Mouse (Mus musculus) kidney, adult 9 months (tissue): ENCODE measurements around the gene Olfr146.

ENCODE experiments used
- DNase-seq: peaks from one replicate; pipeline ENCODE4 v3.0.0; 2022

Olfr146 gene

GRCm38 (mm10) chr9:39023277-39023676 lies at the start of gene Olfr146:
TSS of gene Olfr146 (minus strand) at chr9:39023377.
- no peak for DNase-seq

GRCm38 (mm10) chr9:39064851-39065250 lies 41.7 kb upstream of the Olfr146 start, which contains the start of gene Olfr937:
TSS of gene Olfr937 (minus strand) at chr9:39064951.
- DNase-seq = no peak

- DNase-seq = no peak
Observed at GRCm38 (mm10) chr9:38999583-38999982, 23.6 kb downstream of the Olfr146 start, which contains the start of gene Olfr935. TSS of gene Olfr935 (minus strand) at chr9:38999683.

- DNase-seq = no peak
Observed at GRCm38 (mm10) chr9:38988215-38988614, 35.0 kb downstream of the Olfr146 start, which contains the start of gene Olfr934. TSS of gene Olfr934 (minus strand) at chr9:38988315.

GRCm38 (mm10) chr9:38972013-38972412 lies 51.2 kb downstream of the Olfr146 start, which contains the start of gene Olfr933:
TSS of gene Olfr933 (plus strand) at chr9:38972313.
- no peak for DNase-seq
